Mouse (Mus musculus): ENCODE results near the gene Cd7.
"Not testable (repeated sequence)": the region's sequence is repeated elsewhere in the genome, so short reads cannot be mapped to it uniquely, and the experiment has no call there.

Cd7 gene

DNA sequence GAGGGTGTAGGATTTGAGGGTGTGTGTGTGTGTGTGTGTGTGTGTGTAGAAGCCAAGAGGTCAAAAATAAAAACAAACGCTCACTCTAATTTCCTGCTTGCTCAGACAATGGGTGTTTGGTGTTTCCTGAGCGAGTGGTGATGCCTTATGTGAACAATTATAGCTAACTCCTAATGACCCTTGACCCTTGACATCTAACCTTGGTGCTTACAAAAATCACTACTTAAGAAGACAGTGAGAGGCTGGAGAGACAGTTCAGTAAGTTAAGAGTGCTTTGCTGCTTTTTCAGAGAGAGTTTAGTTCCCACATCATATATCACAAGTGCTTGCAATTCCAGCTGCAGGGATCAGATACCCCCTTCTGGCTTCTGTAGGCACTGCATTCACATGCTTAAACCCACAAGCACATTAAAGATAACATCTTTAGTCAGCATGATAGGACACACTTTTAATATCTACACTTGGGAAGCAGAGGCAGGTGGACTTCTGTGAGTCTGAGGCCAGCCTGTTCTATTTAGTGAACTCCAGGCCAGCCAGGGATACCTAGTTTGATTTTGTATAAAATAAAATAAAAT is 8.7 kb upstream of the Cd7 start:
- no peak for DNase-seq (ENCODE audit: low spot score)

DNA sequence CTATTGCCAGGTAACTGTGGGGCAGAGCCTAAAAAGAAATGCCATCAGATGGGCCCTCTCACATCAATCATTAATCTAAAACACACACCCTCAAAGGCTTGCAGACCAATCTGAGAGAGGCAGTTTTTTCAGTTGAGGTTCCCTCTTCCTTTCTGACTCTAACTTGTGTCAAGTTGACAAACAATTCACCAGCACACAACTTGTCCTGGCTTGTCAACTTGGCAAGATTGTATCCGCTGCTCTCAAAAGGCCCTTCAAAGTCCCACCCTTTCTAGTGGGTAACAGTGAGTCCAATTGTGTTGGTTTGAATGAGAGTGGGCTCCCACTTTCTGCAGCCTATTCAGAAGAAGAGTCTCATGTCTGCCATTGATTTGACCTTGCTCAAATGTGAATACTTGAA is 6.1 kb upstream of the Cd7 start:
- no peak for DNase-seq (ENCODE audit: low spot score)

DNA sequence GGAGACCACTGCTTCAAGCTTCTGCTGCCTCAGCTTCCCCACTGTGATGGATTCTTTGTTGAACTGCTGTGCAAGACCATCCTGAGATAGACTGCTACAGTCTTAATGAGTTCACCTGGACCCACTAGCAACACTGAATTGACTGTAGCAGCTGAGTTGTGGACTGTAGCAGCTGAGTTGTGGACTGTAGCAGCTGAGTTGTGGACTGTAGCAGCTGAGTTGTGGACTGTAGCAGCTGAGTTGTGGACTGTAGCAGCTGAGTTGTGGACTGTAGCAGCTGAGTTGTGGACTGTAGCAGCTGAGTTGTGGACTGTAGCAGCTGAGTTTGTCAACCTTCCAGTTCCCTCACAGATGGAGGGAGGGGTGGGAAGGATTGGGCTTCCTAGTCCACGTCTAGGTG is 3.8 kb upstream of the Cd7 start:
- not testable (repeated sequence) for DNase-seq (ENCODE audit: low spot score)

DNA sequence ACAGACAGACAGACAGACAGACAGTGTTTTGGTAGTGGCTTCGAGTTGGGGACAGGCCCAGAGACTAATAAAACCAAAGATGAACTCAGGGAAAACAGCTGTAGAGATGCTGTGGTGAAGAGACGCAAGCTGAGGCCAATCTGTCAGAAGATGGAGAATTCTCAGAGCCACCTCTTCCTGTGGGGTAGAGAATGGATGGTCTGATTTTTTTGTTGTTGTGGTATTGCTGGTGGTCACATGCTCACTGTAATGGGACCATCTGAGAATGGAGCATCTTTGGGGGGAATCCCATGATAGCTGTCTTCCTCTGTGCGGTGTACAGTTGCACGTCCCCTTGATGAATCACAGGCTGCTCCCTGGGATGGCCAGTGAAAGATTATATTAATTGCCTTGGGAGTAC is 3.3 kb upstream of the Cd7 start:
- DNase-seq (ENCODE audit: low spot score) = no peak

DNA sequence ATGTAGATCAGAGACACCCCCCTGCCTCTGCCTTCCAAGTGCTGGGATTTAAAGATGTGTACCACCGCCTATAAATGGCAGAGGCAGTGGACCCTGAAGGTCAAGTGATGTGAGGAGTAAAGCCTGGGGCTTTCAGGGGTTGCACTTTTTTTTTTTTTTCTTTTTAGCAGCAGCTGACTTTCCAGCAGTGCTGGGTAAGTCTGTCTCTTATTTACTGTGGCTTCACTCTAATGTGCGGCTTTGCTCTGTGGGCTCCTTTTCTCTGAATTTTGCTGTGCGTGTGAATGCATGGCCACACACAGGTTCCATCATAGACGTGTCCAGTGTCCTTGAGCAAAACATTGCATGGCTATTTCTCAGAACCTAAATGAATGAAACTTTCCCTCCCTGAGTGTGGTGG is 2.4 kb upstream of the Cd7 start:
- DNase-seq (ENCODE audit: low spot score) = no peak

DNA sequence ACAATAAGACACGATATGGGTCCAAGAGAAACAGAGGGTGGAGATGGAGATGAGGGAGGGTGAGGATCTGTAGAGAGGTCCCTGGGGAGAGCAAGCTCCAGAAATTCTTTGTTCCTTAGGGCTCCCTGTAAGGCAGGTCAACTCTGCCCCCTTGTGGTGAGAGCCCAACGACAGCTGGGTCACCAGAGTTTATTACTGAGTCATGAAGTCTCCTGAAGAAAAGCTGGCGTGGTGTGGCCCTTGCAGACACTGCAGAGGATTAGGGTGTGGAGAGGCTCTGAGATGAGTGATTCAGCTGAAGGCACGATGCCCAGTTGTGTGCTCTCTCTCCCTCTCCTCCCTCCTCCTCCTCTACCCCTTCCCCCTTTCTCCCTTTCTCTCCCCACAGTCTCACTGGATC is 2.0 kb upstream of the Cd7 start:
- DNase-seq (ENCODE audit: low spot score) = peak; percentile 90

DNA sequence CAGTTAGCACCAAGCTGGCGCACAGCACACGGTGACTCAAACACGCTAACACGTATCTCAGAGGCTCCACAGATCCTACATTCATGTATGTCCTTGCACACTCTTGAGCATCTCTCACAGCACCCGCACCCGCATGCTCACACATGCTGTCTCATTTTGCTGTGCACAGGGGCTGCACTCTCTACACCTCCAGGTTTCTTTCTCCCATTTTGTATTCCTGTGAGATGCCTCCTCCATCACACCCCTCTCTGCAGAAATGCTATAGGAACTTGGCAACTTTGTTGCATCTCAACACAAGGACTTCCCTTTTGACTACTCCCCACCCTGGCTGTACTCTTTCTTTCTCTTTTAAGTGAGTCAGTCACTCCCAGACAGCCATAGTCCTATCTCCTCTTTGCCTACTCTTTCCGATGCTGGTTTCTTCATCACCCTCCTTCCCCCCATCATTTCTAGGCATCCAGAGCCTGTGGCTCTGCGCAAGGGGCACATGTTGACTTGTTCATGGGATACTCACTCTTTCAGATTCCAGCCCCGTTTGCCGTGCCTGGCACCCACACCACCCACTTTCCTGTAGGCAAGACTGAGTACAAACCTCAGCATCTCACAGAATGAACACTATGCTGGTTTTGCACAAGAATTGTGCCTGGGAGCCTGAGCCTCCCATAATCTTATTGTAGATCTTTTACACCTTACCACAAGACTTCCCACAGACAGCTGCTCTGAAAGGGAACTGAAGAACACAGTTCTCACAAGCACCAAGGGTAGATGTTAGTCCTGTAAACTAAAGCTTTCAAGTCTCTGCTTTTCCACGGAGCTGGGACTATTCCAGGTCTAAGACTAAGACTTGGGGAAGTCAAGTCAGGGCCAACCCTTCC is 615 bp downstream of the Cd7 start:
- DNase-seq (ENCODE audit: low spot score) = no peak

DNA sequence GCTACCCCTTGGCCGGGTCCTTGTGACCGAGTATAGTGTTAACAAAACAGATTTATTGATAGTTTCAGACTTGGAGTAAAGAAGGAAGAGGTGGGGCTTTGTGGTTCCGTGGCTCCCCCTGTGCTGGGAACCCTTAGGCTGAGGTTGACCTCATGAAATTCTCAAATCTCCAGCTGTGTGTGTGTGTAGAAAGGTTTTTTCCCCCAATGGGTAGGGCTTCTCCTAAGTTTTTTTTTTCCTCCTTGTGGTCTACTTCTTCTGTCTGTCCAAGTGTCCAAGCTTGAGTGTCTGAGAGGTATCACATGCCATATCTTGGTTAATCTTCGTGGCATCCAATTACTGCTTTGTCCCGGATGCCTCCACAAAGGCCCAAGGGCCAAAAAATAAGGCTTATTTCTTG is 6.1 kb downstream of the Cd7 start:
- no peak for DNase-seq (ENCODE audit: low spot score)

DNA sequence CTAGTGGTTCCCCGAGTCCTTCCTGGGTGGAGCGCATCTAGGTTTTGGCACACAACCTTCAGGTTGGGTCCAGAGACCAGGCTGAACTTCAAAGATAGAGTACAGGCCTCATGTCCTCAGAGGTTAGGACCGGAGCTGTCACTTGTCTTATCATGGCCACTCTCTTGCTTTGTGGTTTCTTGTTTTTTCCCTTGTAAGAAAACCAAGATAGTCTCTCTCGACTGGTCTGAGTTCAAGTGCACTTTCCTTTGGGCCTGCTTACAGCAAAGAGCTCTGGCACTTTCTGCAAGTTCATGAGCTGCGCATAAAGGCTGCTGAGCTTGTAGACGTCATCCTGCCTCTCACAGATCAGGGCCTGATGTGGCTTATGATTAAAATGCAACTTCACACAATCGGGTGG is 12.0 kb downstream of the Cd7 start:
- DNase-seq (ENCODE audit: low spot score) = no peak

DNA sequence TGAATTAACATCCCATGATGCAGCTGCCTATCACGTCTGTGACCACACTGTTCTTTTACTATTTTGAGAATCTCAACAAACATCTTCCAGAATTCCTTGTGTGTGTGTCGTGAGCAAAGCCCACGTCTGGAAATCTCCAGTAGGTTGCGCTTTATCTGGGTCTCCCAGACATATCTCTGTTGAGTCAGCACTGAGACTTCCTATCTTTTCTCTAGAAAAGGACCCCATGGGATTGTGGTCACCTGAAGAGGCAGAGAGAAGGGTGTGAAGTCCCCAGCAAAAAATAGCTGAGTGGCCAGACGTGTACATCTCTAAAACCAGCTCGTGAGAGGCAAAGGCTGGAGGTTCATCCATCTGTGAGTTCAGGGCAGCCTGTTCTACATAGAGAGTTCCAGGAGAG is 15.1 kb downstream of the Cd7 start:
- no peak for DNase-seq (ENCODE audit: low spot score)

DNA sequence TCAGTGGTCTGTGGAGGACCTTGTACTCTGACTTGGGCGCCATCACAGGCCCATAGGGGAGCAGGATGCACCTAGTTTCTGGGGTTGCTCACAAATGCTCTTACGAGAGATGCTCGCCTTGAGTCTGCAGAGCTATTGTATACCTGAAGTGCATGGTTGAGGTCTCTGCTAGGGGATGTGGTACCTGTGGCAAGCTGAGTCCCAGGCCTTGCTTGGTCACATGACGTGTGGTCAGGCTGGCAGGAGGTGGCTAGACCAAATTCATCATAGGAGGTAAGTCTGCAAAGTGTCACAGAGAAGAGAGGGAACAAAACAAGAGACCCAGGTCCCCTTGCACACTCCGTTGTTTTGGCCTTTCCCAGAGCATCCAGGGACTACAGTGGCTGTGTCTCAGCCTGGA is 19.7 kb downstream of the Cd7 start:
- DNase-seq (ENCODE audit: low spot score) = no peak

DNA sequence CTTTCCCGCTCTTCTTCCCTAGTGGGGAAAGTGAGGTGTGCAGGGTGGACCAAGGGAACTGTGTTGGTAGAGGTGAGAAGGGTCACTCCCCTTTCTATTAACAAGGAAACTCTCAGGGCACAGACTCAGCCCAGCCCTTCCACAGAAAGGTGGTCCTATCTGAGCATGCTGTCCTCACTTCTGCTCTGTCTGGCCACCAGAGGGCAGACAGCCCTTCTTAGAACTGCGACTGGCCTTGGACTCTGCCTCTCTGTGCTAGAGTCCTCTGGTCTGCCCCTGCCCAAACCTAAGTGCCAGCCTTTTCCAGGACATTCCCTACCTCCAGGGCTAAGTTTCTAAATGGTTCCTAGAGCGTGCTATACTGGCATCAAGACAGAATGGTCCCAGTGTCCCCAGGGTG is 21.5 kb downstream of the Cd7 start:
- peak; percentile 80 for DNase-seq (ENCODE audit: low spot score)

DNA sequence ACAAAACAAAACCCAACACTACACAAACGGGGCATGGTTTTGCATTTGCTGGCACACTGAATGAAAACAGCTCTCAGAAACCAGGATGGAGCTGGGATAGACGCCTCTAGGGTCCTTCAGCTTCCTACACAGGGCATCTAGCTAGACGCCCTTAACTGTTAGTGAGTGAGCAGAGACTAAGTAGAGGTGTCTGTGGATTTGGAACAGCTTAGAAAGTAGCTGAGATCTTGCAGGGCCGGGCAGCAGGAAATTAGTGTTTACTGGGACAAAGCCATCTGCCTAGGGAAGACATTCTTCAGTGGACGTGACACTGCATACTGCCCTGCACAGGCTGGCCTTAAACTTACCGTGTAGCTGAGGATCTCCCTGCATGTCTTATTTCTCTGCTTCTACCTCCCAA is 23.7 kb downstream of the Cd7 start:
- no peak for DNase-seq (ENCODE audit: low spot score)

DNA sequence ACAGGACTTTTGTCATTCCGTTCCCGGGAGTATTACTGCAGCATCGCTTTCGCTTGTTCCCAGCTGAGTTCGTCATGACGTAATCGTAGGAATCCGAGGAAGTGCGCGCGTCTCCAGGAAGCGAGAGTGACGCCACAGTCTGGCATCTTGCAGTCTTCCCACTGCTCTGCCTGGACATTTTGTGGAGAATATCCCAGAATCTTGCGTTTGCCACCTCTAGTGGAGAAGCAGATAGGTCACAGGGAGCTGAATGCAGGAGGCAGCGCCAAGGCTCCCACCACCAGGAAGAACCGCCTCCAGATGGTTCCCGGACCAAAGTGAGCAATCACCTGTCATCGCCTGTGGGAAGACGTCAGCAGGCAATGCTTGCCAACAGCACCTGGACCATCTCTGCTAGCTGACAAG is 24.3 kb downstream of the Cd7 start:
- DNase-seq (ENCODE audit: low spot score) = peak; percentile 31

DNA sequence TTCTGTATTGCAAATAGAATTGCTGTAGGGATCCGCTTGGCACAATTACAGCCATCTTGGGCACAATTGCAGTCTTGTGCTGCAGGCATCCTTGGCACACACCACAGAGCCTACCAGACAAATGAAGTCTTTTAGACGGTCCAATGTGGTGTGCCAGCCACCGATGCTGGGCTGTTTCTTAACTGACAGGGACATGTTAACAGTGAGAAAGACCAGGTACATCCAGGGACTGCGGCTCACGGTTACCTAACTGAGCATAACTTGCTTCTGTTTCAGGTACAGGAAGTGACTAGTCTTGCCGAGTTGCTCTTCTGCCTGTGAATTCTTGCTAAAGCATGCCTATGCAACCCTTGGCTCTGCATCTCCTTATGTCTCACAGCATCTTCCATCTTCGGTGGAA is 25.6 kb downstream of the Cd7 start:
- DNase-seq (ENCODE audit: low spot score) = no peak

DNA sequence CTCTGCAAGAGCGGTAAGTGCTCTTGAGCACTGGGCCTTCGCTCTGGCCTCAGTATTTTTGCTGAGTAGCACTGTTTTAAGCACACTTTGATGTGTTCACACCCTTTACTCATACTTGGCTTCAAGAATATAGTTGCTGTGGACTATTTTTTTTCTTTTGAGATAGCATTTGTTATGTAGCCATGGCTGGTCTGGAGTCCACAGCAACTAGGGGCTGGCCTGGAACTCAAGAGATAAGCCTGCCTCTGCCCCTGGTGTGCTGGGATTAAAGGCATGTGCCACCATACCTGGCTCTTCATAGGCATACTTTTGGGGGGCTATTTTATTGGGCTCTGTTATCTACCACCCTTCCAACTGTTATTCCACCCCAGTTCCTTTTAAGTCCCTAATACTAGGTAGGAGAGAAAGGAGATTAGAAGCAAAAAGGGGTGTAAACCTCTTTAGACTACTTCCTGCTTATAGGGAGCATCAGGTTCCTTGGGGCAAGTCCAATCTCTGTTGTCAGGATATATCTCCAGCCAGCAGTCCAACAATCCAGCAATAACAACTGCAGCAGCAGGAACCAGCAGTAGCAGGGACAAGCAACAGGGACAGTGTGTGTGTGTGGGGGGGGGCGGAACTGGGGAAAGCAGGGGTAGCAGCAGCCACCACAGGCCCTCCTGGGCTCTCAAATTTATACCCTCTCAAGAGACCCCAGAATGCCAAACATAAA is 29.0 kb downstream of the Cd7 start:
- no peak for DNase-seq (ENCODE audit: low spot score)

DNA sequence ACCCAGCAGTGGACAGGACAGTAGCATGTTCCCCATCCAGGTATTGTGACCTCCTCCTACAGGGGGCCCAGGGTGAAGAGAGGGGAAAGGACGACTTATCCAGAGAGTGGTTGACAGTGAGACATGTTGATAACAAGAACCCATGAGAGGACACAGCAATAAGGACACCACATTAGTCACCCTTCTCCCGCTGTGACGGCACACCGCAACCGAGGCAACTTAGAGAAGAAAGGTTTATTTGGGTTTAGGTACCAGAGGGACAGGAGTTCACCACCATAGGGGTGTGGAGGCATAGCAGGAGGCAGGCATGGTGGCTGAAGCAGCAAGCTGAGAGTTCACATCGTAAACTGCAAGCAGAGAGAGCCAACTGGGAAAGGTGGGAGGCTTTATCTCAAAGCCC is 33.0 kb downstream of the Cd7 start:
- DNase-seq (ENCODE audit: low spot score) = no peak

DNA sequence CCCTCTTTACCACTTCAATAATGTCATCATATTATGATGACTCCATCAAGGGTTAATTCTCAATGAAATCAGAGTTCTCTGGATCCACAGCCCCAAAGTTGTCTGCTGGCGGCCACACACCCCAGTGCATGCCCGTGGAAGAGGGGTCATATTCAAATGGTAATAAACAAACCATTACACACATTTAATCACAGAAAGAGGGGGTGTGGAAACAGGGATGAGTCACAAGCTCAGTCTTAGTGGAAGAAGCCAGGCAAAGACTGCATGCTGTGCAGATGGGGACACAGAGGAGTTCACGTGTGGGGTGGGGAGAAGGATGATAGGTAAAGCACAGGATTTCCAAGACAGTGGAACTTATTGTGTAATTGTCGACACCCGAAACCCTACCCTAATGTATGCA is 34.9 kb downstream of the Cd7 start:
- DNase-seq (ENCODE audit: low spot score) = no peak

DNA sequence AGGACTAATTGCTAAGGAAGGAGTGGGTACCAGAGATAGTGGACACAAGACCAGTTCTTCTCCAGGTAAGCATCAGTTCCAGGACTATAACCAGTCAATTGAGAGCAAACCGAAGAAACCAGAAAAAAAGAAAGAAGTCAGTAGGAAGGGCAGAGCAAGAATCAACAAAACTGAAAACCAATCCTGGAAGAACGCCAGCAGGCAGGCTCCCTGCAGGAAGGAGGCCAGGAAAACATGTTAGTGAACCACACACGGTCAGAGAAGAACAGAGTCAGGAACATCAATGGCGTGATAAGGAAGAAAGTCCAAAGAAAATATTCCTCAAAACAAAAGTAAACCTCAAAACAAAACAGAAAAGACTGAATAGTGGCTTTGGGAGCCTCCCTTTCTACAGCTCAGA is 37.3 kb downstream of the Cd7 start:
- DNase-seq (ENCODE audit: low spot score) = peak; percentile 69

DNA sequence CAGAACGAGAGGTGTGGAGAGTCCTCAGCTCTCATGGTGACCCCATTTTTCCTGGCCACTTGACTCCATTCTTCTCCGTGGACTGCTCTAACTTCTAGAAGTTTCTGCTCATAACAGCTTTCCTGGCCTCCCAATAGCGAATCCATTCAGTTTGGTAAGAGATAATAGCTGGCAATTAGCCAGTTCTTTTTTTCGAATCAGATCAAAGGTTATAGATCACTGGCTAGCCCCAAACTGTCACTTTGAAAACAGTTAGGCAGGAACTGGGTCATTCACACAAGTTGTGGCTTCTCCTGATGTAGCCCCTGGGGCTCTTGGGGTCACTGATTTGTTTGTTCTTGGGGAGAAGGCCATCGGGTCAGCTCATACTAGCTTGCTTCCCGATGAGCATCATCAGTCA is 44.5 kb downstream of the Cd7 start:
- no peak for DNase-seq (ENCODE audit: low spot score)

DNA sequence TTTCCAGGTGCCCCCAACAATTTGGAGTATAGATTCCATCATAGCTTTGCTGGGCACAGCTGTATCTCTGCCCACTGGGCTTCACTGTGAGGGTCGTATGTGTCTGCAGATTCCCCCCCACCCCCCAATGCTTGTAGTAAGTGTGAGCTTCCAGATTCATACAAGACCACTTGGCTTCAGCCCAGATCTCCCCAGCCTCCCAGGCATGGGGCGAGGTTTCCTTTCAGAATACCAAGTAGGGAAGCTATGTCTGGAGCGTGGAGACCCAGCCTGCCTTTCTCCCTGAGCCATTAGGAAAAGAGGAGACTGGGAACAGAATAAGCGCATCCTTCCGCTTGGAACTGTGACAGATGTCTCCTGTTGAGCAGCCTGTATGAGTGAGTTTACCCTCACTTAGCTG is 45.6 kb downstream of the Cd7 start:
- DNase-seq (ENCODE audit: low spot score) = no peak

DNA sequence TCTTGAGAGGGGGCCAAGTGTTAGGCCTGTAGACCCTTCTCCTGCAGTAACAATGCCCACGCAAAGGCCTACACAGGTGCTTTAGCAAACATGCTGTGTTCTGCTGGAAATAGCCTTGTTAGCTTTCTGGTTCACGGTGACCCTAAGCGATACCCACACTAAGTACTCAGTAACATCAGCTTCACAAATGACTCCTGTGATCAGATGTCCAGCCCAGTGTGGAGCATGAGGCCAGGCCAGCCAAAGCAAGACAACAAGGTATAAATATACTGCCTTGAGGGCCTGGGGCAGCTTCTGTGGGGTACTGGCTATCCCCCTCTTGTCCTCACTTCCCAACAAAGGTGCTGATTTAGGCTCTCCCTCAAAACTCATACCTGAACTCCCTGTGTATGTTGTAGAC is 46.1 kb downstream of the Cd7 start:
- no peak for DNase-seq (ENCODE audit: low spot score)

DNA sequence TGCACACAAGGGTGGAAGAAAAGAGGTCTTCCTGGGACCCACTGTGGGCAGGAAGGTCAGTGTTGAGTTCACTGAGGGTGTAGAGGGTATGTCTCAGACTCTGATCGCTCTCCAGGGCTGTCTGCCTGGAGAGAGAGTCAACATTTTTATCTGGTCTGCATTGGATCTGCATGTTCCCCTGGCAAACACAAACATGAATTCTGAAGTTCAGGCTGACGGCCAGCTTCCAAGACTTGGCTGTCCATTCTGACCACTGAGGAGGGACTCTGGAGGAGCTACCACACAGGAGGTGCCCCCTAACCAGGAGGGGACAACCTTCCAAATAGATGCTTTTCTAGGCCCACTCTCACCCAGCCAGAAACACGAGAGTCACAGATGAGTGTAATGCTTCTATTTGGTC is 47.4 kb downstream of the Cd7 start:
- DNase-seq (ENCODE audit: low spot score) = peak; percentile 53
